ENCODE assay signal across 16 mouse cellular contexts in the genomic region with DNA sequence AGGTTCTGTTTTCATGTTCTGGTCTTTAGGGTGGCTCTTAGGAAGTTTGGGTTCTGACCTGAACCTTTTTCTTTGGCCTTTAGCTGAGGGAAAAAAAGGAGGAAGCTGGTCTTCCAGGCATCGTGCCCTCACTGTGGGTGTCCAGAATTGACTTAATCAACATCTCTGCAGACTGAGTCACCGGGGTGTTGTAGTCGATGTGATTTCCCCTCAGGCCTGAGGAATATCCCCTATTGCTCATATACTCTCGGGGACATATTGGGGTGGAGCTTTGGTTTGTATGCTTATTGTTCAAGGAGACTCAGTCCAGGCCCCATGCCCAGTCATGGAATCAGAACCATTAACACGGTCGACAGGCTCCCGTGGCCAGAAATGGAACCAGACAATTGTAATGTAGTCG. TPM values are rescaled to one million over a fixed set of nuclear protein-coding genes. Genes with fewer than 3 reads are reported as not detected.
DNase-seq lines count a peak whose midpoint lies in the region; TF ChIP-seq lines count a peak whose summit lies in the region.
"Had no signal": no experiment of that assay in that cellular context is flagged by ENCODE, and none has a peak within 500 bp of the region (broad histone marks: within the 10 kb centered on the region; RNA-seq: fewer than 3 reads in every experiment).

No protein-coding gene starts in this region.

- no peak overlapping the region for H3ac ChIP-seq in C2C12 (ENCODE audit: control insufficient read depth, insufficient read length, low read depth)

- H3K4me3 ChIP-seq in C2C12 (ENCODE audit: insufficient read depth, poor library complexity, severe bottlenecking): no peak overlapping the region
- H3K4me3 ChIP-seq: erythroblast, embryonic 14.5 days; gastrocnemius, adult 2 months; heart, adult 2 months; heart, embryonic 15.5 days; hindbrain, embryonic 12.5 days; neural tube, embryonic 15.5 days had no signal

- H3K36me3 ChIP-seq in C2C12 (ENCODE audit: control insufficient read depth, insufficient read depth): no peaks in the 10 kb centered on the region
- H3K36me3 ChIP-seq: heart, embryonic 15.5 days; hindbrain, embryonic 12.5 days; neural tube, embryonic 15.5 days had no signal

- peak; percentile 98 for DNase-seq in 3T3-L1 (ENCODE audit: low read depth, low spot score)
- peak; percentile 19 for DNase-seq in brain, adult 2 months (ENCODE audit: low read depth, low spot score)
- DNase-seq in monocyte, adult 2 months (ENCODE audit: low read depth in 1 of 2, low spot score in 2 of 2): peak; percentile 55 to 66
- DNase-seq in thymus, postnatal 4 days: no peak
- no peak for DNase-seq in ovary, postnatal 36 days (ENCODE audit: low spot score)
- no peak for DNase-seq in kidney, postnatal 14 days
- DNase-seq: cerebellum, adult 2 months; gastrocnemius, adult 2 months; lung, postnatal 14 days had no signal

- TF ChIP-seq CTCF in C2C12 (IDR thresholded peaks at IDR 0.05; ENCODE audit: control insufficient read depth, insufficient read depth, insufficient read length): no peak

- H3K79me2 ChIP-seq in C2C12 (ENCODE audit: control insufficient read depth, insufficient read depth): no peaks in the 10 kb centered on the region

- no peaks in the 10 kb centered on the region for H3K79me3 ChIP-seq in C2C12 (ENCODE audit: low read depth)

- no peaks in the 10 kb centered on the region for H3K27me3 ChIP-seq in C2C12 (ENCODE audit: control insufficient read depth, insufficient read depth, insufficient read length)
- H3K27me3 ChIP-seq: heart, embryonic 15.5 days; hindbrain, embryonic 12.5 days; neural tube, embryonic 15.5 days had no signal

TF ChIP-seq in C2C12, 6 proteins besides CTCF, POLR2A, EP300 and RAD21:
- TF ChIP-seq FOSL1 (IDR thresholded peaks at IDR 0.05; ENCODE audit: insufficient read depth, low read length, poor library complexity, severe bottlenecking) (peak; percentile 39), CEBPB (IDR thresholded peaks at IDR 0.05; ENCODE audit: low read depth) (peak; percentile 30), MAX (IDR thresholded peaks at IDR 0.05) (peak; percentile 76), MYOD1 (IDR thresholded peaks at IDR 0.05; ENCODE audit: control insufficient read depth, insufficient read length, low read depth) (no peak)
TF ChIP-seq in C2C12: peak in this region for 3.

RNA-seq across cellular contexts. Expression of a gene that starts 26.2 kb away (rescaled TPM):
- polyA plus RNA-seq in C2C12 (2012; fragmentation: generic; extraction: Trizol): 0.89 TPM

RNA-seq across cellular contexts. Expression of a gene that starts 44.7 kb away (rescaled TPM):
- polyA plus RNA-seq in C2C12 (2012; fragmentation: generic; extraction: Trizol): not detected
- polyA plus RNA-seq: inflammation-experienced regulatory T-cells, adult 6 months had no signal

RNA-seq across cellular contexts. Expression of a gene that starts 57.5 kb away (rescaled TPM):
- 19.4 TPM for polyA plus RNA-seq in C2C12 (2012; fragmentation: generic; extraction: Trizol)
- polyA plus RNA-seq: erythroblast, embryonic 14.5 days had no signal

Comparison
In these comparisons a context has a peak if more than half of its experiments do, and no peak if none do; other contexts are left out.
1. DNase-seq: peak in 3T3-L1 (single experiment), brain, adult 2 months (single experiment) and monocyte, adult 2 months (2 of 2); none in thymus, postnatal 4 days (single experiment), ovary, postnatal 36 days (single experiment) and kidney, postnatal 14 days (single experiment).